Mouse (Mus musculus) embryo, embryonic 9.5 days (tissue): ENCODE data around the gene Wfdc6a.

ENCODE experiments used
- DNase-seq: peaks from one replicate; pipeline ENCODE4 v3.0.0-alpha.2; 2017; ENCODE audit errors: extremely low spot score

The Wfdc6a gene

DNA sequence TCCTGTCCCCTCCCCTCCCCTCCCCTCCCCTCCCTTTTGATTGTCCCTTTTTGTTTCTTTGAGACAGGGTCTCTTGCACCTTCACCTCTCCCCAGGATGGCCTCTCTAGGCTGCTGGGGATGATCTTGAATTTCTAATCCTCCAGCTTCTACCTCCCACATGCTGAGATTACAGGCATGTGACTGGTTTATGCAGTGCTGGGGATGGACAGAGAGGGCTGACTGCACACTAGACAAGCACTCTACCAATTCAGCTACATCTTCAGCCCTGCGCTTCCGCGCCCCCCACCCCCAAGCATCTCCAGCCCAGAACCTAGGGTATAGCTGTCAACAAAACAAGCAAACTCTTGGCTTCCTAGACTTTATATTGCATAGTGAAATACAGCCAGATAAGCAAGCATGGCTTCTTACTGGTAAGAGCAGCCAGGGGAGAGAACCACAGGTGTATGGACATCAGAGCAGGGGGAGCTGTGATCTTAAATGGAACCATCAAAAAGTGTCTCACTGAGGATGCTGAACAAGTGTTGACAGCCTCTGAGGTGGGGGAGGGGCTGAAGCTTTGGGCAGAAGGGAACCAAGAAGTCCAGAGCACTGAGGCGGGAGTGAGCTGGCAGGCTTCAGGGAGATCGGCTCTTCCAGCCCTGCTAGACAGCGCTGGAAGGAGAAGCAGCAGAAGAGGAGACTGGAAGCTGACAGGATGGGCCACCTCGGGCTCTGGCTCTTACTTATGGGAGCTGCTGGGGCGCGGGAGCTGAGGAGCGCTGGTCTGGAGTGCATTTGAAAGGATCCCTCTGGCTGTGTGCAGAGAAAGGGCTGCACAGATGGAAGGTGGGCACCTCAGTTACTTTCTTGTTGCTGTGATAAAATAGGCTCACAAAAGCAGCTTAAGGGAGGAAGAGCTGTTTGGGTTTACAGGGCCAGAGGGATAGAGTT is 35.0 kb downstream of the Wfdc6a start:
- DNase-seq: no peak

DNA sequence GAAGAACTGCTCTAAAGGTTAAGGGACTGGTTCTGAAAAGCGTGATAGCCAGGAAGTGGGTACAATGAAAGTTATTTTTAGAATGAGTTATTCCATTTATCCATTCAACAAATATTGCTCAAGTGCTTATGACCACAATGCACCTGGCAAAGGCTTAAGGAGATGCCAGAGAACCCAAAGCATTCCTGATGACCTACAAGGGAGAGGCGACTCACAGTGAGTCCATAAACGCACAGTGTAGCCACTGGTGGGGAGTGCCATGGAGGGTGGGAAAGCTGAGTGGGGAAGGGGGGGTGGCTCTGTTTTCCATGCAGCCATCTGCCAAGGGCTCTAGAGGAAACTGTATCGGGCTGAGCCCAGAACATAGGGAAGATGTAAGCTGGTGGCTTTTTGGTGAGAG is 35.9 kb downstream of the Wfdc6a start:
- no peak for DNase-seq

DNA sequence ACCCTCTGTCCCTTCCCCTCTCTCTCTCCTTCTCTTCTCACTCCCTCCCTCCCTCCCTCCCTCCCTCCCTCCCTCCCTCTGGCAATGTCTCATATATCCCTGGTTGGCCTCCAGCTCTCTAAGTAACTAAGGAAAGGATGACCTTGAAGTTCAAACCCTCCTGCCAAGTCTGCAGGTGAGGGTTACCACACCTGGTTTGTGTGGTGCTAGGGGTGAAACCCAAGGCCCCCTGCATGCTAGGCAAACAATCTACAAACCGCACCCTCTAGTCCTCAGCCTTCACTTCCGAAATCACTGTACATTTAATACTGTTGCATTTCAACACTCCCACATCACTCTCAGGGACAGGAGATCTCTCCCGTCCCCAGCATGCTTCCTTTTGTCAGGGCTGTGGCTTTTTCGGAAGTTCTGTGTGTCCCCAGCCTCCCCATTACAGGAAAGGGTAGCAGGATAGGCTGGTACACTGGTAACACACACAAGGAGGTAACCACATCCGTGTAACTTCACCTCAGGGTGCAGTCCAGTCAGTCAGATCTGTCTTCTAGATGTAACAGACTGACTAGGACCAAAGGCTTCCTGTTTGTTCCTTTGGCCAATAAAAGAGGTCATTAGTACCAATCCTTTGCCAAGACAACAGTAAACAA is 40.7 kb downstream of the Wfdc6a start:
- no peak for DNase-seq

DNA sequence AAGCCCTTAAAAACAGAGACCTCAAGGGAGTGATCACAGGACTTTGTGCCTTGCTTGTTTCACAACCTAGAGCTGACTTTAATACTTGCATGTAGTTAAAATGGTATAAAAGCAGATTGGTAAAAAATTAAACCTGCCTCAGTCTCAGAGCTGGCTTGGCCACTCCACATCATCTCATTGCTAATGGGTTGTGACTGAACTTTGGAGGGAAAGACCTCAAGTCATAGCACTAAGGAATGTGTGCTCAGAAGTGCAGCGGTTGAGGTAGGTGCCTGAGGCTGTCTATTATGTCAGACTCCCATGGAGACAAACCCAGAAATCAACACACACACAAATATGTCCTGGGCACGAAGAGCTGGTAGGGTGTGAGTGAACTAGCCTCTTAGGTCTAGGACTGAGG is 41.5 kb downstream of the Wfdc6a start:
- DNase-seq: no peak

DNA sequence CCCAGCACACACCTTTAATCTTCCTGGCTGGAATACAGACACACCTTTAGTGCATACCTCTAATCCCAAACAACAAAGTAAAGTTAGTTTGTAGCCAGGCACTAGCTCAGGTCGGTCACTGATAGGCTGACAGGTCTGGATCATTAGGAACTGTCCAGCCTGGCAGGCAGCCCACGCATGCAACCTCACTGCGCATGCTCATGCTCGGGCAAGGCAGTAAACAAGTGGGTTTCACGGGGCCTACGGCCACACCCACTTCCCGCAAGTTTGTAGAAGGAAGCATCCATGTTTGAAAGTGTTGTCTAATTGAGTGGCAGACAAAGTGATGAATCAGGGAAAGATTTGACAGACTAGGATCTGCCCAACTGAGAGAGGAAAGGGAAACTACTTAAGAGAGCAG is 42.6 kb downstream of the Wfdc6a start:
- DNase-seq: no peak

DNA sequence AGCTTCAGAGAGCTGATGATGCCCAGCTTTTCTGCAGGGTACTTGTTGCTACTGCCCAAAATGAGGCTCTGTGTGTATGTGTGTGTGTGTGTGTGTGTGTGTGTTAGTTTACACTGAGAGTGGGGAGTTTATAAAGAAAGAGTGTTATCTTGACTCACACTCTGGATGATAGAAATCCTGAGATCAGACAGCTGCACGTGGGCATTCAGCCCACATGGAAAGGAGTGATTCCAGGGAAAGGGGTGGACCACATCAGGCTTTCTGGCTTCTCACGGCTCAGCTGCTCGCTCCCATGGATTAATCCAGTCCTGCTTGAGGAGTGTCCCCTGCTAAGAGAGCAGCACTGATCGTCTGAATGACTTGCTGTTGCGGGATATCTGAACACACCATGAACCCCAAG is 43.1 kb downstream of the Wfdc6a start:
- no peak for DNase-seq

DNA sequence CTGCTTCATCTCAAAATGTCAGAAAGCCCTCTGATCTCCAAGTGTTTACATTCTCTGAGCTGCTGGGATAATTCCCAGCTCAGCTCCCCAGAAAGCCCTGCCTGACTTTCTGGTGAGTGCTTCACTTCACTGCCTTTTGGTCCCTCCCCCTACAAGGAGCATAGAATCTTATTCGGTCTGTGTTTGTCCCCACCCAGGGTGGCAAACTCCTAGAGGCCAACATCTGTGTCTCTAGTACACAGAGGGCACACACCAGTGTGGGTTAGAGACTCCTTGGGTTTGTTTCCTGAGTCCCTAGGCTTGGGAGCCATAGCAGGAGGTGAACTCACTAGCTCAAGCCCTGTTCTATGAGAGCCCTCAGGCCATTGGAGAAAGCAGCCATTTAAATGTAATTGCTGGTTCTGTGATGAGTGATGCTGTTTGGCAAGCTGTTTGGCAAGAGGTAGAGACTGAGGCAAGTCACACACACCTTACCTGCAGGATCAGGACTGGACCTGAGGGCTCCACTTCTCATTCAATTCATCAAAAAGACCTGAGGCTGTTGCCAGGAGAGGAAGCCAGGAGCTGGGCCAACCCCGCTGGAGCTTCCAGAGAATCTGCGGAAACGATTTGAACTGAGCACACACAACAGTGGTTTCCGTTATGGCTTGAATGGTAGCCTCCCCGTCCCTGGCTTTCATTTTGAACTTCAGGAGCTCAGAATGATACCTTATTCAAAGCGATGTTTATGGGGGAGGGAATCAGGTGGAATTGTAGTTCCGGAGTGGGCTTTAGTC is 44.4 kb downstream of the Wfdc6a start:
- no peak for DNase-seq

DNA sequence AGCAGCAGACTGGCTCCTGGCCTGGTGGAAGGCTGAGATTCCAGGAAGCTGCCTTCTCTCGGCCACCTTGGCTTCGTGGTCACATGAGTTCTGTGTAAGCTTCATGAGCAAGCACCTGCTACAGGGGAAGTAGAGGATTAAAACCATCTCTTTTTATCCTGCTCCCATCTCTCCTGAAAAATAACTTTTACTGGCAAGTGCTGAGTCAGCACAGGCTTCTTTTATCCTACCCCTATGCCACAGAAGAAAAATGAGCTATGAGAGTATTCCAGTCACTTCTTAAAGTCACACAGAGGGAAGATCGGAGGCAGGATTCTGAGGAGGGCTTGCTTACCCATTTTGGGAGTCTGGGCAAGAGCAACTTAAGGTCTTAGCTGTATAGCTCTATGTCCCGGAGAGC is 48.2 kb downstream of the Wfdc6a start:
- no peak for DNase-seq

DNA sequence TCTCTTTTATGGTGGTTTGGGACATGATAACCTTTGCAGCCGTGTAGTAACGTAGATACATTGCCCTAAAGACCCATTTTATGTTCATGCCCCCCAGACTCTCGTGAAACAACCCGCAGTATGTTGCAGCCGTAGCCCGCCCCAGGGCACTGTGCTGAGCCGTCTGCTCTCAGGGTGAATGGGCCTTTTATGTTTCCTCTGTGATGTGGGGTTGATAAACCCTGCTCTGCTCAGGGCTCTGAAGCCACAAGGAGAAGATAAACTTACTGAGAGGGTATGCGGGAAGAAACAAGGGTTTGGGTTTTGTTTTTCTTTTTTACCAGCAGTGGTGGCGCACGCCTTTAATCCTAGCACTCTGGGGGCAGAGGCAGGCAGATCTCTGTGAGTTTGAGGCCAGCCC is 50.9 kb downstream of the Wfdc6a start:
- no peak for DNase-seq

DNA sequence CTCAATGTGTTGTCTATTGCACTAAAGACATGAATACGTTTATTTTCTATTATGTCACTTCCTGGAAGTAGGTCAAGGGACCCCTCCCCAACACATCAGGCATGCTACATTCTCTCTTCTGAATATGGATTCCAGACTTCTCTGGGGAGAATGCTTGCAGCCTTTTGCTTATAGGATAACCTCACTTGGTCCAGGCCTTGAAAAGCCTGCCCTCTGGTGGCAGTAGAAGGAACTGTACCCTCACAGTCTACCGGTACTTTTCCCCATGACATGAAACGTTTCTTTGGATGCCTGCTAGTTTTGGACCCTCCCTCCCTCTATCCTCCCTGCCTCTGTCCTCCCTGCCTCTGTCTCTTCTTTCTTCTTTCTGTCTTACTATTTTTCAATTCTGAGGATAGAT is 54.1 kb downstream of the Wfdc6a start:
- DNase-seq: peak; percentile 59
